Comparison of ENCODE assay signal across 26 mouse cellular contexts in the genomic region with DNA sequence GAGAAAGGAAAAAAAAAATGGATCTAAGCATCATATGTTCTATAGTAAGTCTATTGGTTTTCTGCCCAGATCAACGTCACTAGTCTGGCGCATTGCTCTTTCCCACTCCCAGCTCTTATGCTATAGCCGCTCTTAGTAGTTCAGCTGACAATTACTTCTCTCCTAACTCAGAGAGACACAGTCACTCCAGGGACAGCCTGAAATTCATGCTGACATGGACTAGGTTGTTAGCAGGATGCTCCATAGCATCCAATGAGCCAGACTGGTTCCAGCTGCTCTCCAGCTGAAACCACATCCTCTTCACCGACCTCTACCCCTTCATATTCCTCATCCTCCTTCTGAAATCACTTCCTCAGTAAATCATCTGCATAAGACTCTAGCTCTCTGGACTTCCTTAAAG.
DNase-seq lines count a peak whose midpoint lies in the region; ATAC-seq and TF ChIP-seq lines count a peak whose summit lies in the region.
"Had no signal": no experiment of that assay in that cellular context is flagged by ENCODE, and none has a peak within 500 bp of the region (broad histone marks: within the 10 kb centered on the region; RNA-seq: fewer than 3 reads in every experiment).

No protein-coding gene starts in this region.

- TF ChIP-seq CTCF in kidney, postnatal 0 days (IDR thresholded peaks at IDR 0.05; ENCODE audit: low read depth), result no peak

- H3K27ac ChIP-seq in kidney, embryonic 15.5 days, result no peak overlapping the region
- H3K27ac ChIP-seq in embryonic facial prominence, embryonic 15.5 days (replicated peaks), result no peak overlapping the region
- no peak overlapping the region for H3K27ac ChIP-seq in kidney, postnatal 0 days
- H3K27ac ChIP-seq: forebrain, embryonic 15.5 days; gastrocnemius, adult 2 months; heart, adult 2 months; hindbrain, embryonic 14.5 days; liver, embryonic 12.5 days; neural tube, embryonic 12.5 days had no signal

- H3K4me1 ChIP-seq in kidney, embryonic 15.5 days, result no peaks in the 10 kb centered on the region
- H3K4me1 ChIP-seq in embryonic facial prominence, embryonic 15.5 days, result no peaks in the 10 kb centered on the region
- no peaks in the 10 kb centered on the region for H3K4me1 ChIP-seq in kidney, postnatal 0 days (replicated peaks; ENCODE audit: insufficient read depth, low read length)
- H3K4me1 ChIP-seq: forebrain, embryonic 15.5 days; heart, embryonic 12.5 days; liver, embryonic 12.5 days; neural tube, embryonic 12.5 days had no signal

- peak; percentile 7 for DNase-seq in kidney, adult 11 months
- DNase-seq in kidney, postnatal 0 days (ENCODE audit: low spot score), result peak; percentile 65
- DNase-seq in ovary, postnatal 10 days (ENCODE audit: low spot score), result no peak
- no peak for DNase-seq in yolk sac, embryonic 10.5 days (ENCODE audit: low spot score)
- DNase-seq: adrenal gland, postnatal 10 days; cerebellum, adult 11-12 months; cerebellum, postnatal 10 days; gastrocnemius, adult 2 months; gastrocnemius, postnatal 36 days; heart, adult 2 months; left cerebral cortex, postnatal 4 days; liver, postnatal 0 days; lung, postnatal 36 days; right cerebral cortex, postnatal 14 days had no signal

- no peak; the same call in 1 of the 2 replicates for ATAC-seq in kidney, embryonic 15.5 days (replicated peaks; ENCODE audit: low FRiP score)
- peak; percentile 77; the same call in 1 of the 2 replicates for ATAC-seq in embryonic facial prominence, embryonic 15.5 days (ENCODE audit: insufficient number of reproducible peaks, low FRiP score, low TSS enrichment, low read depth)
- ATAC-seq in kidney, postnatal 0 days (replicated peaks; ENCODE audit: low FRiP score, low read depth), result no peak
- ATAC-seq in erythroid progenitor cell, adult 5-6 weeks (replicated peaks; ENCODE audit: low FRiP score, poor library complexity, severe bottlenecking), result no peak
- ATAC-seq: forebrain, embryonic 15.5 days; inflammation-experienced regulatory T-cells, adult 6 months; liver, embryonic 12.5 days; liver, postnatal 0 days had no signal

- H3K9me3 ChIP-seq in kidney, embryonic 15.5 days (replicated peaks), result no peaks in the 10 kb centered on the region
- H3K9me3 ChIP-seq in embryonic facial prominence, embryonic 15.5 days (replicated peaks), result no peaks in the 10 kb centered on the region
- H3K9me3 ChIP-seq in kidney, postnatal 0 days (replicated peaks; ENCODE audit: low read length), result no peaks in the 10 kb centered on the region
- H3K9me3 ChIP-seq: forebrain, embryonic 15.5 days; heart, embryonic 12.5 days; liver, embryonic 12.5 days; neural tube, embryonic 12.5 days had no signal

- H3K4me3 ChIP-seq in kidney, embryonic 15.5 days (replicated peaks), result no peak overlapping the region
- no peak overlapping the region for H3K4me3 ChIP-seq in embryonic facial prominence, embryonic 15.5 days (replicated peaks)
- H3K4me3 ChIP-seq in kidney, postnatal 0 days (replicated peaks; ENCODE audit: low read depth, low read length), result no peak overlapping the region
- H3K4me3 ChIP-seq: forebrain, embryonic 15.5 days; gastrocnemius, adult 2 months; heart, adult 2 months; heart, embryonic 12.5 days; liver, embryonic 12.5 days; myocyte; neural tube, embryonic 12.5 days had no signal

- no peak overlapping the region for H3K9ac ChIP-seq in kidney, embryonic 15.5 days
- no peak overlapping the region for H3K9ac ChIP-seq in embryonic facial prominence, embryonic 15.5 days
- H3K9ac ChIP-seq in kidney, postnatal 0 days (ENCODE audit: low read depth, low read length), result no peak overlapping the region
- H3K9ac ChIP-seq: forebrain, embryonic 15.5 days; heart, embryonic 12.5 days; hindbrain, embryonic 14.5 days; liver, embryonic 12.5 days; liver, postnatal 0 days; neural tube, embryonic 12.5 days had no signal

- 65% methylated on average over 4 of the region's 4 CpGs for WGBS in kidney, embryonic 15.5 days
- WGBS in embryonic facial prominence, embryonic 15.5 days, result 43% methylated on average over 4 of the region's 4 CpGs
- 73% methylated on average over 4 of the region's 4 CpGs for WGBS in kidney, postnatal 0 days

- no peak overlapping the region for H3K4me2 ChIP-seq in kidney, embryonic 15.5 days
- no peak overlapping the region for H3K4me2 ChIP-seq in embryonic facial prominence, embryonic 15.5 days (replicated peaks)
- H3K4me2 ChIP-seq in kidney, postnatal 0 days (ENCODE audit: low read length), result no peak overlapping the region
- H3K4me2 ChIP-seq: forebrain, embryonic 15.5 days; heart, embryonic 12.5 days; hindbrain, embryonic 14.5 days; liver, embryonic 12.5 days; midbrain, embryonic 11.5 days; neural tube, embryonic 12.5 days had no signal

- no peaks in the 10 kb centered on the region for H3K36me3 ChIP-seq in kidney, embryonic 15.5 days
- H3K36me3 ChIP-seq in embryonic facial prominence, embryonic 15.5 days, result no peaks in the 10 kb centered on the region
- H3K36me3 ChIP-seq in kidney, postnatal 0 days (ENCODE audit: insufficient read depth, low read length), result no peaks in the 10 kb centered on the region
- H3K36me3 ChIP-seq: forebrain, embryonic 15.5 days; heart, embryonic 12.5 days; liver, embryonic 12.5 days; neural tube, embryonic 12.5 days had no signal

- no peaks in the 10 kb centered on the region for H3K27me3 ChIP-seq in kidney, embryonic 15.5 days
- H3K27me3 ChIP-seq in embryonic facial prominence, embryonic 15.5 days, result no peaks in the 10 kb centered on the region
- H3K27me3 ChIP-seq in kidney, postnatal 0 days (ENCODE audit: insufficient read depth, low read length), result no peaks in the 10 kb centered on the region
- H3K27me3 ChIP-seq: CH12.LX; forebrain, embryonic 15.5 days; heart, embryonic 12.5 days; liver, embryonic 12.5 days; neural tube, embryonic 12.5 days had no signal

Comparison
In these comparisons a context has a peak if more than half of its experiments do, and no peak if none do; other contexts are left out.
1. DNase-seq: peak in kidney, adult 11 months (single experiment) and kidney, postnatal 0 days (single experiment); none in ovary, postnatal 10 days (single experiment) and yolk sac, embryonic 10.5 days (single experiment).